Mouse (Mus musculus): ENCODE data around the gene Zzz3.

DNA sequence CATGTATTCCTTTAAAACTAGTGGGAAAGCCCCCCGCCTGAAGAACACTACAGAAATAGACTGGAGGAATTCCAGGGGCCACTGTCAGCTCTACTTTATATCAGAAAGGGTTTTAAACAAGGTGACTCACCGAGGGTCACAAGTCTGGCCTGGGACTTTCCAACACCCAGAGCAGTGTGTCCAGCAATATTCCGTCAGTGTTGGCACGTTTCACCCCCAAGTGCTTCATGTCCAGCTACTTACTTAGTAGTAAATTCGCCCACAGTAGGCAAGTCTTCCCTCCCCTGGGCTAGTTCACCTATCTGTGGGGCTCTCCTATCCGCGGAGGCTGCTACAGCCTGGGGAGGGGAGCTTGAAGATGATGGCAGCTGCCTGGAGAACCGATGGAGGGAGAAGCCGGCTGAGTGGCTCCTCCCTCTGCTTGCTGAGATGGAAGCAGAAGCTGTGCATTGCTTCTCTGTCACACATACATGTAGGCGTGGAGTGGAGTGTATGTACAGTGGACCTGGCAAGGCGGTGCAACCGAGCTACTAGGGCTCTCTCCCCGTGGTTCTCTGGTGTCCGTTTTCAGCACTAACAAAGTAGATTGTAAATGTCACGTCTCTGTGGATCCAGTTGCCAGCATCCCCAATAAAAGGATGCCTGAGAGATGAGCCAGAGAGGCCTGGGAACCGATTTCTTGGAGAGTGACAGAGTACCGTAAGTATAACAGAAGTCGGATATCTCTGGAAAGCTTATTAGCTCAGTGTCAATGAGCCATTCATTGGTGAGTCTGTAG, 74.3 kb downstream of the Zzz3 start:
- no peak for TF ChIP-seq TAL1 (IDR thresholded peaks at IDR 0.05; ENCODE audit: low read length)
- TF ChIP-seq GATA1 (IDR thresholded peaks at IDR 0.05; ENCODE audit: low read length), result no peak

All from erythroblast, embryonic 14.5 days (primary cell).